Mouse (Mus musculus): Measurements from ENCODE around the gene Gpr88.
"Not testable (repeated sequence)": the region's sequence is repeated elsewhere in the genome, so short reads cannot be mapped to it uniquely, and the experiment has no call there.

Gpr88 gene

DNA sequence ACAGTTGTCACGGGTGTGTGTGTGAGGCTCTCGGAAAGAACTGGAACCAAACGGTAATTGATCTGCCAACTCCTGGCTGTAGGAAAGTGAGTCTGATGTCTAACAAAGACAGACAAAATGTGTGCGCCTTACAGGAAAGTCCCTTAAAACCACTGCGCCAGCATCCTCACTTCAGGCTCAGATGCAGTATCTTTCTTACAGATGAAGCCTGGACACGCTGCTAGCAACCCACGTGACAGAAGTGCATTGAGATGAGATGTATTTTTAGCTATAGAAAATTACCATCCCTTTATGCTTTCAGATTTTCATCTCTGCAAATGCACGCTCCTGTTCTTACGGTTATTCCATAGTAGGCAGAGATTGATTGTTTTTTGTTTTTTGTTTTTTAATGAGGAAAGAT lies 10.6 kb downstream of the Gpr88 start:
- no peak for DNase-seq (ENCODE audit: low spot score)

DNA sequence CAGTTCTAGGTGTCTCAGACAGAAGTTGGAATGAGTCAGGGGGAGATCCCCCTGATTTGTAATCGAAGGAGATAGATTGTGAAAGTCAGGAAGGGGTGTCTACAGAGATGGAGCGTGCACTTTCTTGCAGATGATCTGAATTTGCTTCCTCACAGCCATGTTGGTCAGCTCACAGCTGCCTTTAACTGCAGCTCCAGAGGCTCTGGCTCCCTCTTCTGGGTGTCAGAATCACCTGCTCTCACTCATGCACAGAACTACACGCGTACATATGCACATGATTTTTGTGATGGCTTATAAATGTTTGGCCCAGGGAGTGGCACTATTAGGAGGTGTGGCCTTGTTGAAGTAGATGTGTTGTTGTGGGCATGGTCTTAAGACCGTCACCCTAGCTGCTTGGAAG lies 15.8 kb downstream of the Gpr88 start:
- DNase-seq (ENCODE audit: low spot score): no peak

DNA sequence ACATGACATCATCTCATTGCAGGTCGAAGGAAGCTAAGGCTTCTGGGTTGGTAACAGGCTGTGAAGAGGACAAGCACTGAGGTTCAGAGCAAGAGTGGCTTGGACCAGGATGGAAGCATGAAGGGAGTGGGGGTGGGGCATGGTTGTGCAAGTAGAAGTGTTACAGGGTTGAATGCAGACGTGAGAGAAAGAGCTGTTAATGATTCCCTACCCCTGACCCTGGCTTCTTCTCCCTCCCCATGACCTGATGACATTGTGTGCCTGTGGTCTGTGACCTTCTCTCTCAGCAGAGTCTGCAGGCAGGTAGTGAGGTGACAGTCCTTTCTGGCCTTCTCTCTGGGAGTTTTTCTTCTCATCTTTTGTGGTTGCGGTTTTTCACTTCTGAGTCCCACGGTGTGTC lies 16.4 kb downstream of the Gpr88 start:
- no peak for DNase-seq (ENCODE audit: low spot score)

DNA sequence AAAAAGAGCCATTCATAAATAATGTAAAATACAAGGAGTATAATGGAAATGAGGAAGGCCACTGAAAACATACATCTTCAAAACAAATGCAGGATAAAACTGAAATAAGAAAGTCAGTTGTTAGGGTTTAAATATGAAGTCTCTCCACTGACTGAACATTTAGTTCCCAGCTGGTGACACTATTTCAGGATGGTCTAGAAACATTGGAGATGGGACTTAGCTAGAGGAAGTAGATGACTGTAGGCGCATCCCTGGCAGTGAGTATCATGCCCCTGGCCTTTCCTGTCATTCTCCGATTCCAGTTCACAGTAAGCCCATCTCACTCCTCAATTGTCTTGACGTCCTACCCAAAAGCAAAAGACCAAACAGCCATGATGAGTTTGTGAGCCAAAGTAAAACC lies 19.8 kb downstream of the Gpr88 start:
- DNase-seq (ENCODE audit: low spot score): no peak

DNA sequence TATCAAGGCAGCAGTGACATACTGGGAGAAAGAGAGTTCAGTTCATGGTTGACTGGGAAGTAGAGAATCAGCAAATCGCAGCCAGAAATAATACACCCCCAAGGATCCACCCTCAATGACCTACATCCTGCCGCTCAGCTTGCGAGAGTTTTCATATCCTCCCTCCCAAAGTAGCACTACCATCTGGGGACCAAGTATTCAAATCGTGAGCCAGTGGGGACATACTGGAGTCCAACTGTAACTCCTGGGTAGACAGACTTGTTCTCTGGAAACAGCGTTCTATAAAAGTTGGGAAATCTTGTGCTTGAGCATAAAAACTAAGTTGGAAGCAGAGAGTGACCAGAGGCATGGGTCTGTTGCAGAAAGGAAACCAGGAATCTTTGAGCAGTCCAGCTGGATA lies 20.5 kb downstream of the Gpr88 start:
- no peak for DNase-seq (ENCODE audit: low spot score)

DNA sequence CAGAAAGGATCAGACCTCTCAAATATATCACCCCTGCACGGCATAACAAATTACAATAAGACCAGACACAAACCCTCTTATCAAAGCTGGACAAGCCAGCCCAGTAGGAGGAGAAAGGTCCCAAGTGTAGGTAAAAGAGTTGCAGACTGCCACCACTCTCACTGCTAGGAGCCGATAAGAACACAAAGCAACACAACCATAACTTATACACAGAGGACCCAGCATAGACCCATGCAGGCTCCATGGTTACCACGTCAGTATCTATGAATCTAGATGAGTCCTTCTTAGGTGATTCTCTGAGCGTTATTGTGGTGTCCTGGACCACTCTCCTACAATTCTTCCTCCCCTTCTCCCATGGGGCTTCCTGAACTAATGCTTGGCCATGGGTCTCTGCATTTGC lies 24.0 kb downstream of the Gpr88 start:
- no peak for DNase-seq (ENCODE audit: low spot score)

DNA sequence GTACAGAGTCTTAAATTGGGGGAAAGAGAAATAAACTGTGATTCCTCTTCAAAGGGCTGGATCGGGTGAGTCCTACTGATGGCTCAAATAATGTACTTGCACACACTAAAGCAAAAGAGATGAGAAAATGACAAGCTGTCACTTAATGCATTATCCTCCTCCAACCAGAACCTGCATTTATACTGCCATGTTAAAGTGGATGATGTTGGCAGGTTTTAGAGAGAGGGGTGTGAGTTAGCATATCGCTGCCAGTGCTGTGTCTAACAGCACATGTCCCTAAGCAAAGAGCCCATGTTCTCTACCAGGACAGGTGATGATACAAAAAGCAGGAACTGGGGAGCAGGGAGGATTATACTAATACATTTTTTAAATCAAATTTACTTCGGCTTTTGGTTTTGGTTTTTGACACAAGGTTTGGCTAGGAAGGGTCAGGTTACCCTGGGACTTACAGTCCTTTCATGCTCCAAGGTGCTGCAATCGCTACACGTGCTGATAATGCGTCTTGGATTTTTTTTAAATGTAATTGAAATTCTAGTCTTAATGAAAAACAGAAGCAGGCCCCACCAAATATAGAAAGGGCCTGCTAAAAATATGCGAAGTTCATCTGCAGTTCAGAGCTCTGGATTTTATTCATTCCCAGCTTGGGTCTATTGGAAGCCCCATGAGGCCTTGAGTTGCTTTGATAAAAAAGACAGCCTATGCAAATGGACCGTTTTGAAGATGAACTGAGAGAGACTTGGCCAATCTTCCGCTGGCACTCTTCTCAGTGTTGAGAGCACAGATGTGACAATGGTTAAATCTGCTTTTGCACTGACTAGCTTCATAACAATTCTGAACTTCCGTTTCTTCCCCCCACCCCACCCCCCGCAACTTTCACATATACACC lies 24.7 kb downstream of the Gpr88 start:
- no peak for DNase-seq (ENCODE audit: low spot score)

DNA sequence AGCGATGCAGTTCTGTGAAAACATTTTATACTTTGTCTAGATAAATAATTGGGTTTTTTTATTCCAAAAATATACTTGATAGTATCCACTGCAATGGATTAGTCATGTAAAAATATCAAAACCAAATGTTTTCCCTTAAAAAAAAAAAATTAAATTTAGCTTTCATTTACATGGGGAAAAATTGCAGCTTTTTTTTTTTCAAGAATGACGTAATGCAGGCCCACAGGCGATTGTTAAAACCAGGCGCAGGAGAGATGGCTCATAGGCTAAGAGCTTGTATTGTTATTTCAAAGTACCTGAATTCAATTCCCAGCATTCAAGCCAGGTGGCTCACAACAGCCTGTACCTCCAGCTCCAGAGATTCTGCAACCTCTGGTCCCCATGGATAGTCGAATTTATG lies 25.9 kb downstream of the Gpr88 start:
- no peak for DNase-seq (ENCODE audit: low spot score)

DNA sequence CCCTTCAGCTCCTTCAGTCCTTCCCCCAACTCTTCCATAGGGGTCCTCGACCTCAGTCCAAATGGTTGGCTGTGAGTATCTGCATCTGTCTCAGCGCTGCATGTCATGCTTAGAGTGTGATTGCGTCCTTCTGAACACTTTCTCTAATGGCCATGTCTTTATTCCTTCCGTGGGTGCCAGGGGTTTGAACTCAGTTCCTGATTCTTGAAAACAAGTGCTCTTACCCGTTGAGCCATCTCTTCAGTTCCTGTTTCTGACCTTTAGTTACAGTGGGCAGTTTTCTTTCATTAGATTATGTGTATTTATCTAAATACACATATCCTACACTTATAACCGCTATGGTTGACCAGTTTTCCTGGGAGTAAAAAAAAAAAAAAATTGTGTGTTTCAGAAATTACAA lies 26.4 kb downstream of the Gpr88 start:
- no peak for DNase-seq (ENCODE audit: low spot score)

DNA sequence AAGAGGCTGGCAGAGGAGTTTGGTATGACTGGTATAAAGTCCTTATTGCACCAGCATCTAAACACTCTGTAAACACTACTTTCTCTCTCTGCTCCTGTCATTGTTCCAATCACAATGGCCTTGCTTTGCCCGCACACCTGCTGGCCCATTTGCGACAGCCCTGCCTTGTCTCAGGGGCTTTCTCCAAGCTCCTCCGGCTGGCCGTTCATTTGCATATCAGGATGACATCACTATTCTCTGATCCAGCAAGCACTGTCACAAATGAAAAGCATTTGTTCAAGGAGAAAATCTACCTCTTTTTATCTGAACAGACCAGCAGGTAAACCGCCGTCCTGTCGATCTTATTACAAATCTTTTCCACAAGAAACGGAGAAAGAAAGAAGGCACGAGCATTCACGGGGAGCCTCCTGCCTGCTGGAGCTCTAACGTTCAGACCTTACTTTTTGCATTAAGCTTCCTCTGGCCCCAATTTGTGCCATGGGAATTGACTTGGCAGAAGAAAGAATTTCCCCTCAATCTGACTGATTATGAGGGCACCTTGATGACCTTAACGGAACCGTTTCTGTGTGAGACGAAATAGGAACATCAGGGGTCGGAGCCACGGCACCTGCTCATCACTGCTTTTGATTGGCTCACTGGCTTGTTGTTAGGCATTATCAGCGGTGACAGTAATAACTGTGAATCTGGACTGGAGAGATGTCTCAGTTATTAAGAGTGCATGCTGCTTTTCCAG lies 30.6 kb downstream of the Gpr88 start:
- DNase-seq (ENCODE audit: low spot score): no peak

DNA sequence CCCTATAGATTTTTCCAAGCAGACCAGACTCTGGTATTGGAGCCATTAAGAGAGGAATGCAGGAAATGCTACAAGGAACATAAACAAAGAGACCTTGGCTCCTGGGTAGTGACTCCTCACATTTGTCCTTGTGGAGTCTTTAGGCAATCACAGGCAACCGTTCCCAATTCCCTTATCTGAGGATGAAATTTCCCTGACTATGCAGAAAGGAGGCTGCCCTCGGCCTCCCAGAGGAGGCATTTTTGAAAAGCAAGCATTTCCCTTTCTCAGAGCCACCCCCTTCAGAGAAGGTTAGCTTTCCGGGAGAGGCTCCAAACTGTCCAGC lies 31.7 kb downstream of the Gpr88 start:
- peak; percentile 21 for DNase-seq (ENCODE audit: low spot score)

DNA sequence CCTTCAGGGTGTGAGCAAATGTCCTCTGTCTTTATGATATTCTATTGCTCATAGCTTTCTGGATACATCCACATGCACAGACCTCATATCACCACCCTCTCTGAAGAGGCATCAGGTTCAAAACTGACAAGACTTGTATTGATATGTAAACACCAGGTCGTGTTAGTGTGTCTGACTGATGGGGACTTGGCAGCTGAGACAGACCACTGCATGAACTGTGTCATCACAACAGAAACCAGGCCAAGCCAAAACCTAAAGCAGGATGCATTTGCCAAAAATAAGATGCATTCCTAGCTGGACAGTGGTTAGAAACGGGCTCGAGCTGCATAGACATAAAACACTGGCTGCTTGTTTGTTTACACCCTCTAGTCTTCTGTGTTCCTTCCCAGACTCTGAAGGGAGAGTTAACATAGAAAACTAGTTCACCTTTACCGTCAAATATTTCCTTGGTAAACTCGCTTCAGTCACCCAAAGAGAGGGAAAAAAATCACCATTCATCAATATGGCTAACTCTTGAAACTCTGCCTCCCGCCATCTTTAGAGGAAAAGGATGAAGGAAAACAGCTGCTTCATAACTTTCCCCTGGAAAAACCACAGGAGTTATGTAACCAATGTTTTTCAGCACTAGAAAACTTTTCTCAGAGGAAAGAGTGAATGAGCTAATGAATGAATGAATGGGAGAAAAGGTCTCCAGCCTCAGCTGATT lies 32.2 kb downstream of the Gpr88 start:
- no peak for DNase-seq (ENCODE audit: low spot score)

DNA sequence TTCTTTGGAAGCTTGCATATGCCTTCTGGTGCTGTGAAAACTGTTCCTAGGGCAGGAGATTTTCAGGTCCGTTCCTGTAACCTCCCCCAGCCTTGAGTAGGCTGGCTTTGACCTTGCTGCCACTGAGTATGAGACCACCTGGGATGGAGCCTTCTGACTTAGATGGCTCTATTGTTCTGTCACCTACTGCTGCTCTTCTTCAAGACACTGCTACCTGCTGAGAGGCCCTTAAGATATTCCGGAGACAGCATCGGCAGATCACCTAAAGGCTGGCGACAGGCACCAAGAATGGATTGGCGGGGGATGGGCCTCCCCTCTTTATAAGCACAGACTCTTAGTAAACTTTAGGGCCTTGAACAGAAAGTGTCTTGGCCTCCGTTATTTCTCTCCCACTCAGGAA lies 35.9 kb downstream of the Gpr88 start:
- DNase-seq (ENCODE audit: low spot score): not testable (repeated sequence)

DNA sequence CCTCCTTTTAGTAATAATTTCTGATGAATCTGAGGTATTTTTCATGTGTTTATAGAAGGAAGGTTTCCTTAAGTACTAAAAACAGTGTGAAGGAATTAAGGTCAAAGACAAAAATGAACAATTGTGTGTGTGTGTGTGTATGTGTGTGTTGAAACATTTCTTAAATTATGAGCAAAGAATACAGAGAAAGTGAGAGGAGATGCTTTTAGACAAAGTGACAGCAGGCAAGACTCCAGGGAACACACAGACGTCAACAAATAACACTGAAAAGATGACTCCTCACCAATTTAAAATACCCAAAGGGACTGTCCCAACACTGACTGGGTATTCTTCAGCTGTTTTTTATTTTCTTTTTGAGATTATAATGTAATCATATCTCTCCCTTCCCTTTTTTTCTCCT lies 37.0 kb downstream of the Gpr88 start:
- no peak for DNase-seq (ENCODE audit: low spot score)

DNA sequence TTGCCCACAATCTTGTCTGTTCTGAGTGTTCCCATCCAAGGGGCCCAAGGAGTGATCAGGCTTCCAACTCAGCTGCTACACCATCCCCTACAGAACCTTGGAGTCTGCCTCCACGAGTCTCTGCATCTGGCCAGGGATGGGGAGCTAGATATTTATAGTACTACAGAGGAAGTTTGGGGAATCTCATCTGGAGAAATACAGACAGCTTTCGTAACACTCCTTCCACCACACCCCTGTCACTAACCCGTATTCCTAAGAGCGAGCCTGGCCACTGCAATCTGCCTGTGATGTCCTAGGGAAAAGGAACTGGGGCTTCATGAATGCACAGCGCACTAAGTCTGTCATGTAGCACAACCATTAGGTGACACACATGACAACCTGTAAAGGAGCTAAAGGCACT lies 41.7 kb downstream of the Gpr88 start:
- DNase-seq (ENCODE audit: low spot score): no peak

DNA sequence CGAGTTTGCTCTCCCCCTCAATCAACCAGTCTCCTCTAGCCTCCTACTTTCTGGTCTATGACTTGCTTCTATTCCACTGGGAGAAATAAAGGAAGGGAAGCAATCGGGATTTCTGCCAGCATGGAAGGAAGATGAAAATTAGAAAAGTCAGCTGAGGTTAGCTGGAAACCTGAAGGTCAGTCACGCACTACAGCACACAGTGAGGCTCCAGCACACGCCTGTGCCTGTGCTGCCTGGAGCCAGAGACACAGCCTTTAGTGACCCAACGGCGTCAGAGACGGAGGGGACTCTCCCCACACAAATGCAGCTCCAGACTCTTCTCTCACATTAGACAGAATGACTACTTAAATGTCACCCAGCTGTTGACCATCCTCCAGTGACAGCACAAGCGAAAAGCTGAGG lies 42.6 kb downstream of the Gpr88 start:
- no peak for DNase-seq (ENCODE audit: low spot score)

DNA sequence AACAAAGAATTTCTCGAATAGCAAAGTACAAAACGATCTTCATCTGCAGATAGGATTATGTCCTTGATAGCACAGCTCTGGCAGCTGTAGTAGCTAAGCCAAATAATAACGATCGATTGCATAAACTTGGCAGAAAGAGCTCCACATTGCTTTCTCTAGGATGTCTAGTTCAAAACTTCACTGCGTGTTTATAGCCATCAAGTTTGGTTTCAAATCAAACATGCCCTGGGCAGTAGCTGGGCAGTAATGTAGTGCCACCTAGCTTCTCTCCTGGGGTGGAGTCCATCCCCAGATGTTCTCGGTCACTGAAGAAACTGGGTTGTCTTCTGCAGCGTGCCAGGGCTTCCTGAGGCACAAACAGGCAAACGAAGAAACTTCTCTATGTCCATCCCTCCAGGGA lies 44.1 kb downstream of the Gpr88 start:
- DNase-seq (ENCODE audit: low spot score): no peak

DNA sequence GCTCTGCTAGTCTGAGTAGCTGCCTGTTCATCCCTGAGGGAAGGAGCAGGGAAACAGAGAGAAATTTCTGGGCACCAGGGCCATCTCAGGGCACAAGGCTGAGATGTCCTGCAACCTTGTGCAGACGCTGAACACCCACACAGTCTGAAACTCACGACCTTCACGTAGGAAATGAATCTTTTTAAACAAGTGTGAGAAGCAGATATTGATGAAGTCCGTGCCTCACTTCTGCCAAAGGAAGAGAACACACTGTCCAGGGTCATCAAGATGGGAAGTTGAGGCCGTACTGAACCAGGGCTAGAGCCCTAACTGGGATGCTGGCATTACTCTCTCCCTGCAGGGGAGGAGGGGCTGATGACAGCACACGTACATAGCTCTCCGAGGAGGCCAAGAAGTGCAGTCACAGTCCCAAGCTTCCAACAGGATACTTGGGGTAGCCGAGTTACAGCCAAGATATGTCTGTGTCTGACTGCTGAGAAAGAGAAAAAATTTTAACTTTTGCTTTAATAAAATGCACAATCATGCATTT lies 46.9 kb downstream of the Gpr88 start:
- DNase-seq (ENCODE audit: low spot score): peak; percentile 28

DNA sequence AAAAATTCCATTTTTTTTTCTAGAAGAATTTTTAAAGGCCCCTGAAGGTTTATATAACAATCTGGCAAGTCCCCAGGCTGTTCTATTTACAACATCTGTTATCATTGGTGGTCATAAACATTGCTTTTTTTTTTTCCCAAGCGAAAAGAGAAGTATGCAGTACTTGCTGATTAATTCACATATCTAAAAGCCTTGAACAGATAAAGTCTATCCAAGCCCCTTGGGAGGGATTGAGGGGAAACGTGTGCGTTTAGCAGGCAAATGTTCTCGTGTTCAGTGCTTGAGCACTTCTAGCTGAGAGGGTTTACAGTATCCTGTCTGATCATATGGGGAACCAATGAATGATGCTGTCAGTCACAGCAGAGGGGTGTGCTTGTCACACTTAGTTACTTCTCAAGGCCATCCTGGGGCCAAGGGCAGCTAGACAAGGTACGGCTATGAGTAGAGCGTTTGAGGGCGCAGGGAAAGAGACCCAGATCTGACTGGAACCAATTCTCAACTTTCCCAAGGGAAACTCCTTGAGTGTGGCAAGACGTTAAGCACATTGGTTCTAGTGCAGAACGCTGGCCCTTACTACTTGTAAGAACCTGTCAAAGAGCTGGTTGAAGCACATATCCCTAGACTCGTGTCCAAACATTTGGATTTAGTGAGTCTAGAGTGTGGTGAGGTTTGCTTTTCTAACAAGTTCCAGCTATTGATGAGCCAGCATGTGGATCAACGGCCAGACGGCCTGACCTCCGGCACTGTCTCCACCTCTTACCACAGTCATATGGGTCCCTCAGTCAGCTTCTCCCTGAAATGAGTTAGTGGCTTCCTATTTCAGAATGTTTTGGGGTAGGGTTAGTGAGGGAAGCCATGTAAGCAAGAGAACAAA lies 47.7 kb downstream of the Gpr88 start:
- no peak for DNase-seq (ENCODE audit: low spot score)

DNA sequence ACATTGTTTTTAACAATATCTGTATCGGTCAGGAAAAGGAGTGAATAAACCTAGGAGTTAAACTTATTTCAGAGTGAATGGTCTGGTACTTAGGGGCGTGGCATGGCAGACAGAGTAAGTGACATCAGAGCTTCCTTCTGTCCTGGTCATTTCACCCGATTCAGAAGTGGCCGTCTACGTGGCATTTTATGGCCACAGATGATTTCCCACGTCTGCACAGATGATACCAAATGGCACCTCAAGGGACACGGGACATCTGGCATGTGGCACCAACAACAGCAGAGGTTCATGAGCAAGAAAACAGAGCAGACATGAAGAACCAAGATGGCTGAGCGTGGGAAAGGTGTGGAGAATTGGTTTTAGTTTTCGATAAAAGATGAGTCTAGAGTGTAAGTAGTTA lies 48.7 kb downstream of the Gpr88 start:
- no peak for DNase-seq (ENCODE audit: low spot score)

DNA sequence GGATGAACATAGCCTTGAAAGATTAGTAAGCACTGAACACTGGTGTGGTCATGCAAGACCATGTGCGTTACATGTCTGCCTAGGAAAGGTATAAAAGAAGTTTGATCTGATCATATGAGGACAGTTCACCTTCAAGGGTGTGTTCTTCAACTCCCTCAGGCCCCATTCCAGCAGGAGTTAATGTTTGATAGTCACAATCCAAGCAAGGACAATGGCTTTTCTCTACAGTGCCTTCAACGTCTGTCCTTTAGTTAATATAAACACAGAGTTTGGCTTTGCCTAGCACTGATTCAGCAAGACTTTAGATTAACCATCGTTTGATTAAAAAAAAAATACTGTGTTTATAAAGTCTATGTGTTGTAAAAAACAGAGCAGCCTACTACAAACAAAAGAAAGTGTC lies 49.4 kb downstream of the Gpr88 start:
- no peak for DNase-seq (ENCODE audit: low spot score)

DNA sequence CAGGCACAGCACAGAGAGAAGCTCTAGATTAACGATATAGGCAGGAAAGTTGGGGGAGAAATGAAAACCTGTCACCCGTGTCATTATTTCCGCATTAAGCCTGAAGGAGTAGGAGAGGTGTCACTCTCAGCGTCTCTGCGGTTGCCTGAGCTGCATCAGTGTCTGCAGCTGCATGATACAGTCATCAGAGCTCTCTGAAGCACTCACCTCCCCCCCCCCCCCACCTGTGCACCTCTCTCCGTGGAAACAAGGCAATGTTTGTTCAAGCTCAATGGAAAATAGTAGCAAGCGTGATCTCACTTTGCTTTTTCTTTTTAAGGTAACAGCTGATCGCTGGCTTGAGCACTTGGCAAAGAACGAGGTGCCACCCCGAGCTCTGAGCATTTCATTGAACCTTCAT lies 53.2 kb downstream of the Gpr88 start:
- no peak for DNase-seq (ENCODE audit: low spot score)

Data from ovary, postnatal 36 days (tissue).